Mouse (Mus musculus) C2C12 (cell line): ENCODE results near the gene Slc13a3.

Source experiments
- CEBPB ChIP-seq: IDR thresholded peaks from one replicate; pipeline ENCODE4 v1.6.1; 2011; ENCODE audit warnings: low read depth, mild to moderate bottlenecking, control low read depth, moderate library complexity
- CTCF ChIP-seq: IDR thresholded peaks from one replicate; pipeline ENCODE4 v1.5.1; 2011; ENCODE audit not compliant: control insufficient read depth, insufficient read depth, insufficient read length
- MAX ChIP-seq: IDR thresholded peaks from one replicate; pipeline ENCODE4 v1.6.1; 2011; ENCODE audit warnings: mild to moderate bottlenecking, control low read depth
- MYOD1 ChIP-seq: IDR thresholded peaks from one replicate; pipeline ENCODE4 v1.6.1; 2011; ENCODE audit warnings: low read depth; ENCODE audit not compliant: control insufficient read depth, insufficient read length
- USF1 ChIP-seq: IDR thresholded peaks from one replicate; pipeline ENCODE4 v1.6.1; 2011; ENCODE audit warnings: low read depth, mild to moderate bottlenecking, control low read depth, moderate library complexity

GRCm38 (mm10) chr2:165496251-165496650 is 23.2 kb upstream of the Slc13a3 start:
- TF ChIP-seq MYOD1 (no peak), CTCF (no peak), CEBPB (no peak), USF1 (no peak), MAX (no peak)
